Mouse (Mus musculus) limb, embryonic 14.5 days (tissue): ENCODE data around the gene Klc3. TPM values are rescaled to one million over a fixed set of nuclear protein-coding genes. Genes with fewer than 3 reads are reported as not detected.

Source experiments
- ATAC-seq: fragments of 200-750 bp; cut with Nextera tagmentation; 2 replicates; pipeline ENCODE4 v1.8.0; 2017; ENCODE audit warnings: low read depth, moderate number of reproducible peaks, moderate TSS enrichment; ENCODE audit not compliant: low FRiP score
- DNase-seq: peaks from one replicate; pipeline ENCODE4 v3.0.0-alpha.2; 2015; ENCODE audit warnings: low spot score
- H3K27ac ChIP-seq: fragments of 300-500 bp; sonication (generic); replicated peaks from 2 replicates; pipeline ENCODE4 v1.5.1; 2014; ENCODE audit warnings: low read depth, mild to moderate bottlenecking, low read length, moderate library complexity, mixed read lengths
- H3K27me3 ChIP-seq: fragments of 300-500 bp; sonication (generic); 2 replicates; pipeline ENCODE4 v1.6.1; 2014; ENCODE audit warnings: low read length, mixed read lengths; ENCODE audit not compliant: control insufficient read depth, insufficient read depth
- H3K36me3 ChIP-seq: fragments of 300-500 bp; sonication (generic); 2 replicates; pipeline ENCODE4 v1.6.1; 2014; ENCODE audit warnings: mild to moderate bottlenecking, low read length, moderate library complexity, mixed read lengths; ENCODE audit not compliant: control insufficient read depth, insufficient read depth
- H3K4me1 ChIP-seq: fragments of 300-500 bp; sonication (generic); 2 replicates; pipeline ENCODE4 v1.6.1; 2014; ENCODE audit warnings: antibody characterized with exemption, low read length, mixed read lengths; ENCODE audit not compliant: control insufficient read depth, insufficient read depth
- H3K4me2 ChIP-seq: fragments of 300-500 bp; sonication (generic); replicated peaks from 2 replicates; pipeline ENCODE4 v1.6.1; 2014; ENCODE audit warnings: low read depth, mild to moderate bottlenecking, low read length, moderate library complexity; ENCODE audit not compliant: severe bottlenecking
- H3K4me3 ChIP-seq: fragments of 300-500 bp; sonication (generic); replicated peaks from 2 replicates; pipeline ENCODE4 v1.5.1; 2014; ENCODE audit warnings: low read length
- H3K9ac ChIP-seq: fragments of 300-500 bp; sonication (generic); 2 replicates; pipeline ENCODE4 v1.6.1; 2014; ENCODE audit warnings: mild to moderate bottlenecking, low read depth, low read length, moderate library complexity; ENCODE audit not compliant: severe bottlenecking
- H3K9me3 ChIP-seq: fragments of 300-500 bp; sonication (generic); 2 replicates; pipeline ENCODE4 v1.6.1; 2016; ENCODE audit warnings: low read length; ENCODE audit not compliant: control insufficient read depth
- POLR2A ChIP-seq: fragments of 200-500 bp; IDR thresholded peaks from 2 replicates; pipeline ENCODE4 v1.8.0; 2012; ENCODE audit warnings: inconsistent platforms, mild to moderate bottlenecking, moderate library complexity, borderline replicate concordance; ENCODE audit not compliant: insufficient read depth, insufficient read length; ENCODE audit errors: extremely low read depth
- WGBS: fragments of 180-500 bp; shearing (Covaris S2); extraction: QIAGEN DNeasy Blood & Tissue Kit; methylation state at CpG from one replicate; pipeline ENCODE4 v1.1.7; 2014; 5-methylcytosine and 5-hydroxymethylcytosine counted together
- polyA plus RNA-seq, 2 experiments: library from polyadenylated mRNA; depleted of rRNA in 1 of 2; stranded (reverse) in 1 of 2; unstranded in 1 of 2; fragments of >200 nt; fragmentation: Nextera tagmentation in 1 of 2; extraction: Ambion mirVana in 1 of 2; gene quantifications; 2 replicates each; pipeline versions ENCODE4 v1.2.1 to v1.2.3; 2012 to 2014

Gene Klc3
- polyA plus RNA-seq, 2 experiments = 11.5 to 15.2 TPM

GRCm38 (mm10) chr7:19362276-19362675 lies 41.6 kb downstream of the Klc3 start:
- Histone ChIP-seq H3K27ac (no peak overlapping the region), H3K36me3 (peaks cover 9% of the 10 kb centered on the region; the same call in 1 of the 2 replicates), H3K9ac (no peak overlapping the region), H3K4me2 (peak overlapping the region; percentile 97), H3K4me3 (peak overlapping the region; percentile 66; the same call in 1 of the 2 replicates), H3K27me3 (no peaks in the 10 kb centered on the region), H3K4me1 (peaks cover 12% of the 10 kb centered on the region), H3K9me3 (no peaks in the 10 kb centered on the region)
- TF ChIP-seq POLR2A = no peak
- ATAC-seq = no peak
- no peak for DNase-seq
- WGBS = 46% methylated on average over 4 of the region's 4 CpGs

GRCm38 (mm10) chr7:19361720-19362119 lies 42.2 kb downstream of the Klc3 start:
- no peak for ATAC-seq
- WGBS = 12% methylated on average over 16 of the region's 16 CpGs
- H3K9me3 ChIP-seq = no peaks in the 10 kb centered on the region
- peaks cover 14% of the 10 kb centered on the region; the same call in 1 of the 2 replicates for H3K36me3 ChIP-seq
- DNase-seq = peak; percentile 54
- H3K27me3 ChIP-seq = no peaks in the 10 kb centered on the region
- peak overlapping the region; percentile 52 for H3K9ac ChIP-seq
- no peak for TF ChIP-seq POLR2A
- peak overlapping the region; percentile 97 for H3K4me2 ChIP-seq
- peak overlapping the region; percentile 66 for H3K4me3 ChIP-seq
- peaks cover 12% of the 10 kb centered on the region for H3K4me1 ChIP-seq
- H3K27ac ChIP-seq = 0 out of 2 replicates have a peak overlapping the region, but pooled peaks have one; percentile 0

- no peak overlapping the region for H3K27ac ChIP-seq
- peak overlapping the region; percentile 66 for H3K4me3 ChIP-seq
- H3K4me1 ChIP-seq = peaks cover 12% of the 10 kb centered on the region
- TF ChIP-seq POLR2A = no peak
- ATAC-seq = peak; percentile 62
- WGBS = under 1% methylated on average over 27 of the region's 27 CpGs
- peaks cover 20% of the 10 kb centered on the region for H3K36me3 ChIP-seq
- no peaks in the 10 kb centered on the region for H3K9me3 ChIP-seq
- H3K4me2 ChIP-seq = peak overlapping the region; percentile 97
- no peaks in the 10 kb centered on the region for H3K27me3 ChIP-seq
- peak overlapping the region; percentile 52 for H3K9ac ChIP-seq
- peak; percentile 87 for DNase-seq
These were observed 43.0 kb downstream of the Klc3 start for GRCm38 (mm10) chr7:19360944-19361343.

- DNase-seq = peak; percentile 89
These were observed 43.8 kb downstream of the Klc3 start for GRCm38 (mm10) chr7:19359892-19360641.

GRCm38 (mm10) chr7:19359299-19359891 lies 44.5 kb downstream of the Klc3 start, which contains the start of the genes Cd3eap and Ppp1r13l:
TSS of gene Cd3eap (minus strand) at chr7:19359483.
TSS of gene Ppp1r13l (plus strand) at chr7:19359749.
- H3K36me3 ChIP-seq = peaks cover 33% of the 10 kb centered on the region
- under 1% methylated on average over 31 of the region's 31 CpGs for WGBS
- H3K4me1 ChIP-seq = peaks cover 12% of the 10 kb centered on the region
- TF ChIP-seq POLR2A = 0 out of 2 replicates have a peak, but pooled peaks have one; percentile 60
- ATAC-seq (peak; percentile 80), DNase-seq (peak; percentile 82)
- H3K9me3 ChIP-seq = no peaks in the 10 kb centered on the region
- peak within 1 kb of the TSS; percentile 66 for H3K4me3 ChIP-seq
- peak within 1 kb of the TSS; percentile 97 for H3K4me2 ChIP-seq
- H3K9ac ChIP-seq = peak within 1 kb of the TSS; percentile 66
- H3K27me3 ChIP-seq = no peaks in the 10 kb centered on the region
- H3K27ac ChIP-seq = peak within 1 kb of the TSS; percentile 40

More at GRCm38 (mm10) chr7:19359892-19360641, 43.8 kb downstream of the Klc3 start:
- H3K4me2 ChIP-seq = peak overlapping the region; percentile 97
- H3K9ac ChIP-seq = peak overlapping the region; percentile 66
- TF ChIP-seq POLR2A = no peak
- no peaks in the 10 kb centered on the region for H3K9me3 ChIP-seq
- peaks cover 12% of the 10 kb centered on the region for H3K4me1 ChIP-seq
- H3K27me3 ChIP-seq = no peaks in the 10 kb centered on the region
- ATAC-seq = peak; percentile 75
- H3K4me3 ChIP-seq = peak overlapping the region; percentile 66
- WGBS = under 1% methylated on average over 44 of the region's 45 CpGs
- H3K36me3 ChIP-seq = peaks cover 26% of the 10 kb centered on the region
- peak overlapping the region; percentile 40 for H3K27ac ChIP-seq
